Mouse (Mus musculus) layer of hippocampus, adult 6 months (tissue): ENCODE data around the gene Olfr945. TPM values are rescaled to one million over a fixed set of nuclear protein-coding genes. Genes with fewer than 3 reads are reported as not detected.

ENCODE experiments used
- long read RNA-seq, 2 experiments: library from polyadenylated mRNA; unstranded; transcript quantifications; one replicate each; pipeline ENCODE4 v2.0.0; 2019 to 2020
- polyA plus RNA-seq: library from polyadenylated mRNA; unstranded; fragments of <200 nt; fragmentation: Nextera tagmentation; gene quantifications from 2 replicates; pipeline ENCODE4 v1.2.3, GENCODE M21; 2021

The Olfr945 gene
- not detected in 2 replicates for polyA plus RNA-seq
- long read RNA-seq, experiment 1: 0 reads
- long read RNA-seq, experiment 2: 0 reads

DNA sequence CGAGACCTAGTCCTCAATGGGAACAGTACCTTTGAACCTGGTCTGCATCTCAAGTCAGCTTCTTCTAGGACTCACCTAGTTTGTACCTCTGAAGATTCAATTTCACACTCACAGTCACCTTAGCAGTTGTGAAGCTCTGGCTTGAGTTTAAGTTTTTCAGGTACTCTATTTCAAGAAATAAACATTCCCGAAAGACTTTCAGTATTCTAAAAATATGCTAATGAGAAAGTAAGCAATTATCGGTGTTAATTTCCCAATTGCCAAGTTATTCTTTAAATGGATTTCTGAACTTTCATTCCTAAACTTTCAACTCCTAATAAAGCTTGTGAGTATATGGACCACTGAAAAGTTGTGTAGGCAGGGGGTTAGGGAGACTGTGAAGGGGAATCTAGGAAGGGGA is at the start of gene Olfr945:
Olfr945 (minus strand) TSS at position 101 of the 400 bp plus-strand sequence.

DNA sequence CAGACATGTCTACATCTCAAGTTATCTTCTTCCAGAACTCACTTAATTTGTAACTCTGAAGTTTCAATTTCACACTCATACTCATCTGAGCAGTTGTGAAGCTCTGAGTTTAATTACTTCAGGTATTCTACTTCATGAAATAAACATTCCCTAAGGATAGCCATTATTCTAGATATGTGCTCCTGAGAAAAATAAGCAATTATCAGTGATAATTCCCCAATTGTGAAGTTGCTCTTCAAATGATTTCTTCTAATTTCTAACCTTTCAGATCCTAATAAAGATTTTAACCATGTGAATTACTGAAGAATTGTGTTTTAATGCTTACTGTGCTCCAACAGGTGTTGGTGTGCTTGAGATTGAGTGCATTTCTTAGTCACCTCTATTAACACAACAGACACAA is 49.3 kb upstream of the Olfr945 start, which contains the start of gene Olfr948:
Olfr948 (minus strand) TSS at position 101 of the 400 bp plus-strand sequence.

DNA sequence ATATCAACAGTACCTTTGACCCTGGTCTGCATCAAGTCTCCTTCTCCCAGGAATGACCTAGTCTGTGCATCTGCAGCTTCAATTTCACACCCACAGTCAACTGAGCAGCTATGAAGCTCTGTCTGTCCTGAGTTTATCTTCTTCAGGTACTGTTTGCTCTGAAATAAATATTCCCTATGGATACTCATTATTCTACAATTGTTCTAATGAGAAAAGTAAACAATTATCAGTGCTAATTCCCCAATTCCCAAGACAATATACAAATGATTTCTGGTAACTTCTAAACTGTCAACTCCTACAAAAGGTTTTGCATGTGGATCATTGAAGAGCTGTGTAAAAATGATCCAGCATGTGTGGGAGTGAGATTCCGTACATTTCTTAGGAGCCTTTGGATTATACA is 26.7 kb downstream of the Olfr945 start, which contains the start of gene Olfr1537:
Olfr1537 (minus strand) TSS at position 101 of the 400 bp plus-strand sequence.

Other genes with a start within 250 kb of the Olfr945 start
- gene Olfr937, start 211.9 kb downstream of the Olfr945 start, polyA plus RNA-seq: not detected in 2 replicates
- not detected in 2 replicates for gene Olfr938, start 197.9 kb downstream of the Olfr945 start, polyA plus RNA-seq
- gene Olfr27, start 148.7 kb downstream of the Olfr945 start, polyA plus RNA-seq: not detected in 2 replicates
- gene Olfr943, start 110.5 kb downstream of the Olfr945 start, polyA plus RNA-seq: not detected in 2 replicates
- gene Olfr944, start 74.9 kb downstream of the Olfr945 start, polyA plus RNA-seq: not detected in 2 replicates
- gene Olfr1537, start 26.8 kb downstream of the Olfr945 start, polyA plus RNA-seq: not detected in 2 replicates
- gene Olfr948, start 49.2 kb upstream of the Olfr945 start, polyA plus RNA-seq: not detected in 2 replicates
- not detected in 2 replicates for gene Olfr951, start 110.6 kb upstream of the Olfr945 start, polyA plus RNA-seq
- gene Olfr952, start 150.3 kb upstream of the Olfr945 start, polyA plus RNA-seq: not detected in 2 replicates
- not detected in 2 replicates for gene Olfr954, start 179.9 kb upstream of the Olfr945 start, polyA plus RNA-seq
- gene Olfr955, start 195.1 kb upstream of the Olfr945 start, polyA plus RNA-seq: not detected in 2 replicates
- gene Olfr44, start 217.2 kb upstream of the Olfr945 start, polyA plus RNA-seq: not detected in 2 replicates
- not detected in 2 replicates for gene Olfr957, start 239.0 kb upstream of the Olfr945 start, polyA plus RNA-seq